Mouse (Mus musculus): ENCODE results near the gene Sdc1. TPM values are rescaled to one million over a fixed set of nuclear protein-coding genes. Genes with fewer than 3 reads are reported as not detected.

Sdc1 gene
- polyA plus RNA-seq, 1 experiment from 2014 or later = 39.5 TPM

DNA sequence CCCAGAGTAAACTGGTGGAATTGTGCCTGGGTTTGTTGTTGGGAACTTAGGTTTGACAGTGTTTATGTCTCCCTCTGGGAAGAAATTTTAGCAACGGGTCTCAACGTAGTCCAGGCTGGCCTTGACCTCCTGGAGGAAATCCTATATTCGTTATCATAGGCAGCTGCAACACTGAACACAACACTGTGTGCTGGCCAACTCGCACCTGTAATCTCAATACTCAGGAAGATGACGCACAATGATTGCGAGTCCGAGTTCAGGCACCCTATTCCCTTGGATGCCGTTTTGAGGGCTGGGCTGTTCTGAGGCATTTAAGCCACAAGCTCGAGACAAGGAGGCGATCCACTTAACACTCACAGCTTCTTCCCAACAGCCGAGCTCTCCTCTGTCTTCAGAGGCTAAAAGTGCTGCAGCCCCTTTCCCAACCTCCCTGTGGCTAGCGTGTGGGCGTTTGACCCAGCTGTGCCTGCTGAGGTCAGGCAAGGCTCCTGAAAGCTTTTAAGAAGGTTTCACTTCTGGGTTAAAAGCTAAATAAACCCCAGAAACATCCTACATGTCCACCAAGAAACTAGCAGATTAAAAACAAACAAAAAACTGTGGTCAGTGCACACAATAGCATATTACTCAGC, 58.0 kb downstream of the Sdc1 start:
- H3K36me3 ChIP-seq = no peaks in the 10 kb centered on the region
- no peaks in the 10 kb centered on the region for H3K4me1 ChIP-seq
- WGBS = 41% methylated on average over 13 of the region's 13 CpGs
- H3K27me3 ChIP-seq (replicated peaks) = 0 out of 2 replicates have a peak, but pooled peaks cover 4% of the 10 kb centered on the region
- ATAC-seq (ENCODE audit: extremely low read depth, insufficient number of reproducible peaks, low FRiP score, low TSS enrichment) = no peak
- no peaks in the 10 kb centered on the region for H3K9me3 ChIP-seq
- H3K27ac ChIP-seq (replicated peaks) = no peak overlapping the region
- H3K9ac ChIP-seq = no peak overlapping the region
- no peak overlapping the region for H3K4me2 ChIP-seq
- H3K4me3 ChIP-seq = no peak overlapping the region

DNA sequence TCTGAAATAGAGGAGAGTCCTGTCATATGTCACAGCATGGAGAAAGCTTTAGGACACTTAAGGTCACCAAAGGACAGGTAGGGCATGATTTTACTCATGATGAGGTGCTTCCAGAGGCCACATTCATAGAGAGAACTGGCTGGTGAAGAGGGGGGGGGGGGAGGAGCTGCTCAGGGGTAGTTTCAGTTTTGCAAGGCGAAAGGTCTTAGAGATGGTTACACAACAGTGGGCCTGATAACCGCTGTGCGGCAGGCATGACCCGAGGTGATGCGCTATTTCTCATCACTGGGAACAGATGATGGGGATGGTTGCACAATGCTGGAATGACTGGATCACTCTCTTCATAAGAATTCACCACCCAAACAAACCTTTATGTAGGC, 58.5 kb downstream of the Sdc1 start:
- Histone ChIP-seq H3K4me1 (no peaks in the 10 kb centered on the region), H3K4me2 (no peak overlapping the region), H3K27me3 (replicated peaks) (0 out of 2 replicates have a peak, but pooled peaks cover 4% of the 10 kb centered on the region), H3K36me3 (no peaks in the 10 kb centered on the region), H3K9me3 (no peaks in the 10 kb centered on the region), H3K27ac (replicated peaks) (no peak overlapping the region), H3K9ac (no peak overlapping the region), H3K4me3 (no peak overlapping the region)
- 91% methylated on average over 5 of the region's 5 CpGs for WGBS
- no peak for ATAC-seq (ENCODE audit: extremely low read depth, insufficient number of reproducible peaks, low FRiP score, low TSS enrichment)

DNA sequence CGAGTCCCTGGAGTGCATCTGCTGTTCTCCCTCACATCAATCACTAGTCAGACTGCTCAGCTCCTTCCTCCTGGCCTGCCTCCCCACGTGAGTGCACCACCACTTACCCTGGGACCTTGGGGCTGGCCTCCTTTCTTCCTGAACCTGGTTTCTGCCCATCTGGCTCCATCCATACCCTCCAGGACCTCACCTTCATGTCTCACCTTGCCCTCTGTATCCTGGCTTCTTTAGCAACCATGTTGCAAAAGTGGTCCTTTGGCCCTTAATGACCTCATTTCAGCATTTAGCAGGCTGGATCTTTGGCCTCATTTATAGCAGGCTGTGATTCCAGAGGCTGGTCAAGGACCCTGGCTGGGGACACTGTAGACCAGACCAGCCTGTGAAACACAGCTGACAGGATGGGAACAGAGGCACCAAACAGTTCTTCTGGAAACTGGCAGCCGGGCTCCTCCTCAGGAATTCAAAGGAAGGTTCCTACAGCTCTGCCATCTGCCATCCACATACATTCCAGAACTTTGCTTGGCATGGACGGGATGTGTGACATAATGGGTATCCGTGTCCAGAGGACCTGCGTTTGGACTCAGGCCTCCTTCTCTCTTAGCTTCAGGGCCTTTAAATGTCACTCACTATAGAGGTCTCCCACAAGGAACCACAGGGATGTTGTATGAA, 60.0 kb downstream of the Sdc1 start:
- no peaks in the 10 kb centered on the region for H3K4me1 ChIP-seq
- H3K9ac ChIP-seq = no peak overlapping the region
- H3K36me3 ChIP-seq = no peaks in the 10 kb centered on the region
- no peak overlapping the region for H3K4me3 ChIP-seq
- H3K27ac ChIP-seq (replicated peaks) = no peak overlapping the region
- 56% methylated on average over 6 of the region's 6 CpGs for WGBS
- H3K9me3 ChIP-seq = no peaks in the 10 kb centered on the region
- ATAC-seq (ENCODE audit: extremely low read depth, insufficient number of reproducible peaks, low FRiP score, low TSS enrichment) = no peak
- no peak overlapping the region for H3K4me2 ChIP-seq
- H3K27me3 ChIP-seq (replicated peaks) = 0 out of 2 replicates have a peak, but pooled peaks cover 4% of the 10 kb centered on the region

DNA sequence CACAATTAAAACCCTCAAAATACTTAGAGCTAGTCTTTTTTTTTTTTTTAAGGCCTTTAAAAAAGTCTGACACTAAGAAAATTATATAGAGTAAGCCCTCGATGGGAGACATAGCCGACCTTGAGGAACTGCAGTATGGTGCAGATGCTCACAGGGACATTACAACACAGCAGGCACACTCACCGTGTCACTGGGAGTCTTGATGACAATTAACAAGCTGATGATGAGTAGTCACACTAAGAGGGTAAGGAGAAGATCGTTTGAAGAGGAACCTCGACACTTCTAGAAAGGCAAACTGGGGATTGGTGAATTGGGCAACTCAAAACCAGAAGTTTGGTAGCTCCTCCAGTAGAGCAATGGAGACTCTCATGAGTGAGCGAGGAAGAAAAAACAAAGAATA, 60.6 kb downstream of the Sdc1 start:
- Histone ChIP-seq H3K9ac (no peak overlapping the region), H3K27ac (replicated peaks) (no peak overlapping the region), H3K4me1 (no peaks in the 10 kb centered on the region), H3K9me3 (no peaks in the 10 kb centered on the region), H3K4me2 (no peak overlapping the region), H3K4me3 (no peak overlapping the region), H3K36me3 (no peaks in the 10 kb centered on the region), H3K27me3 (replicated peaks) (0 out of 2 replicates have a peak, but pooled peaks cover 4% of the 10 kb centered on the region)
- 66% methylated on average over 6 of the region's 6 CpGs for WGBS
- ATAC-seq (ENCODE audit: extremely low read depth, insufficient number of reproducible peaks, low FRiP score, low TSS enrichment) = no peak

DNA sequence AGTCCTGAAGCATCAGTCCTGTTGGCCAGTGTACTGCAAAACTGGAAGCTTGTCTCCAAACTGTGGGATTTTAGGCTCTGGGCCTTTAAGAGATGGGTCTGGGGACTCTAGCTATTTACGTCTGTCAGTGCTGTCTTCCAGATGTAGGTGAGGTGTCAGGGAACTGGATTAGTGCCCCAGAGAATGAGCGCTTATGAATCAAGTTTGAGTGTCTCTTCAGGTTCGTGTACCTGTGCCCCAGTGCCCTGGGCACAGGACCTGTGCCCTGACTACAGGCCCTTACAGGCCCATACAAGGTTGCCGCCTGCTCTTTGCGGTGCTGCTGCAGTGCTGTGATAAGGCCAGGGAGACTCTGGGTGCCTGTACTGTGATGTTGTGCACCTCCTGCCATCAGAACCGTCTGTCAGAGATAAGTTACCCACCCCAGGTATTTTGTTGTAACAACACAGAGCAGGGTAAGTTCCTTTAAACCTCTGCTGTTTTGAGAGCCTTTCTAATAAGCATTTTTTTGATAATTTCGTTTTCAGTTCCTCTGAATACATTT, 69.7 kb downstream of the Sdc1 start:
- no peaks in the 10 kb centered on the region for H3K27me3 ChIP-seq (replicated peaks)
- no peak for ATAC-seq (ENCODE audit: extremely low read depth, insufficient number of reproducible peaks, low FRiP score, low TSS enrichment)
- H3K4me1 ChIP-seq = 0 out of 2 replicates have a peak, but pooled peaks cover 6% of the 10 kb centered on the region
- H3K36me3 ChIP-seq = no peaks in the 10 kb centered on the region
- WGBS = 47% methylated on average over 7 of the region's 7 CpGs
- H3K9ac ChIP-seq = no peak overlapping the region
- H3K9me3 ChIP-seq = no peaks in the 10 kb centered on the region
- no peak overlapping the region for H3K27ac ChIP-seq (replicated peaks)
- H3K4me3 ChIP-seq = no peak overlapping the region
- no peak overlapping the region for H3K4me2 ChIP-seq

DNA sequence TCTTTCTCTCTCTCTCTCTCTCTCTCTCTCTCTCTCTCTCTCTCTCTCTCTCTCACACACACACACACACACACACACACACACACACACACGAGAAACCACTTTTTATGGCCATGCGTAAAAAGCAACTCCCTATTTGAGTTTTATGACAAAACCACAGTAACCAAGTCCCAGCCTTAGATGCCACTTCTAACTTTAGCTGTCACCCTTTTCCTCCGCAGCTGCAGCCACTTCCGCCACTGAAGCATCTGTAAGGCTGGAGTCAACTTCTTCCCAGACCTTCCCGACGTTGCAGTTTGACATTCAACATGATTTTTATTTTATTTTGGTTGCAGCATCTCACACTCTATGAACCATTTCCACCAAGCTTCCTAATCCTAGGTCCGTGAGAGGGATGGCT, 71.6 kb downstream of the Sdc1 start:
- Histone ChIP-seq H3K4me2 (no peak overlapping the region), H3K36me3 (no peaks in the 10 kb centered on the region), H3K27me3 (replicated peaks) (no peaks in the 10 kb centered on the region), H3K9me3 (no peaks in the 10 kb centered on the region), H3K9ac (no peak overlapping the region), H3K4me1 (peaks cover 10% of the 10 kb centered on the region; the same call in 1 of the 2 replicates), H3K4me3 (no peak overlapping the region), H3K27ac (replicated peaks) (no peak overlapping the region)
- ATAC-seq (ENCODE audit: extremely low read depth, insufficient number of reproducible peaks, low FRiP score, low TSS enrichment) = no peak
- 73% methylated on average over 7 of the region's 7 CpGs for WGBS

Other genes with a start within 250 kb of the Sdc1 start
- gene Slc7a15, start 172.3 kb upstream of the Sdc1 start, polyA plus RNA-seq (2015; fragmentation: Nextera tagmentation; extraction: Ambion mirVana) = not detected in 2 replicates
- gene Pum2, start 97.2 kb upstream of the Sdc1 start, polyA plus RNA-seq (2015; fragmentation: Nextera tagmentation; extraction: Ambion mirVana) = 24.0 and 25.3 TPM in 2 replicates
- gene Laptm4a, start 150.3 kb downstream of the Sdc1 start, polyA plus RNA-seq (2015; fragmentation: Nextera tagmentation; extraction: Ambion mirVana) = 245 and 277 TPM in 2 replicates
- gene Matn3, start 176.6 kb downstream of the Sdc1 start, polyA plus RNA-seq (2015; fragmentation: Nextera tagmentation; extraction: Ambion mirVana) = 0.19 and 0.32 TPM in 2 replicates
- 12.1 and 13.2 TPM in 2 replicates for gene Wdr35, start 202.6 kb downstream of the Sdc1 start, polyA plus RNA-seq (2015; fragmentation: Nextera tagmentation; extraction: Ambion mirVana)